Mouse (Mus musculus): ENCODE measurements around the gene Cdan1. TPM values are rescaled to one million over a fixed set of nuclear protein-coding genes. Genes with fewer than 3 reads are reported as not detected.

Gene Cdan1
- total RNA-seq, 2 experiments from 2014 or later: 4.5 to 5.6 TPM

Other genes starting within 250 kb of the Cdan1 start
- 1 to 10 TPM; 6.4 to 6.5 TPM for gene Haus2, start 240.7 kb downstream of the Cdan1 start, total RNA-seq (2021)
- 10 to 100 TPM; 10.7 to 11.3 TPM for gene Lrrc57, start 240.6 kb downstream of the Cdan1 start, total RNA-seq (2021)
- gene Stard9, start 221.0 kb downstream of the Cdan1 start, total RNA-seq (2021): 1 to 10 TPM; 3.8 to 4.9 TPM
- 1 to 10 TPM; 7.4 to 7.7 TPM for gene Ttbk2, start 476 bp upstream of the Cdan1 start, total RNA-seq (2021)
- gene Ubr1, start 120.6 kb upstream of the Cdan1 start, total RNA-seq (2021): 10 to 100 TPM; 20.4 to 21.3 TPM
- 1 to 10 TPM; 2.9 to 4.2 TPM for gene Tmem62, start 126.9 kb upstream of the Cdan1 start, total RNA-seq (2021)
- gene Ccndbp1, start 158.3 kb upstream of the Cdan1 start, total RNA-seq (2021): 10 to 100 TPM; 12.5 to 16.6 TPM
- gene Epb42, start 186.9 kb upstream of the Cdan1 start, total RNA-seq (2021): under 1 TPM in 1 of 2 experiments, not detected in 1; 0.16 TPM
- gene Tgm5, start 235.7 kb upstream of the Cdan1 start, total RNA-seq (2021): not detected

Data from gastrocnemius, postnatal 25 days (tissue).